Mouse (Mus musculus) liver, embryonic 14.5 days (tissue): Measurements from ENCODE around the gene Wfs1. TPM values are rescaled to one million over a fixed set of nuclear protein-coding genes. Genes with fewer than 3 reads are reported as not detected.

Source experiments
- ATAC-seq: fragments of 200-750 bp; cut with Nextera tagmentation; 2 replicates; pipeline ENCODE4 v1.8.0; 2017; ENCODE audit warnings: moderate number of reproducible peaks, mild to moderate bottlenecking, moderate library complexity; ENCODE audit not compliant: insufficient read depth
- DNase-seq, 3 experiments: peaks; one replicate each; pipeline ENCODE4 v3.0.0-alpha.2; 2012 to 2013; ENCODE audit warnings: low read depth in 3 of 3, low spot score in 3 of 3
- H3K27ac ChIP-seq: fragments of 300-500 bp; sonication (generic); 2 replicates; pipeline ENCODE4 v1.5.1; 2014; ENCODE audit warnings: moderate library complexity, mild to moderate bottlenecking, control low read depth, inconsistent platforms
- H3K27me3 ChIP-seq: fragments of 300-500 bp; sonication (generic); 2 replicates; pipeline ENCODE4 v1.6.1; 2014; ENCODE audit warnings: mild to moderate bottlenecking, low read length, moderate library complexity; ENCODE audit not compliant: control insufficient read depth, insufficient read depth
- H3K36me3 ChIP-seq: fragments of 300-500 bp; sonication (generic); replicated peaks from 2 replicates; pipeline ENCODE4 v1.6.1; 2014; ENCODE audit warnings: low read depth; ENCODE audit not compliant: control insufficient read depth, insufficient read depth
- H3K4me1 ChIP-seq, 2 experiments: fragments of 200-500 bp in 1 of 2; fragments of 300-500 bp in 1 of 2; sonication (generic) in 1 of 2; replicated peaks; 2 replicates each; pipeline ENCODE4 v1.6.1; 2012 to 2014; ENCODE audit warnings: antibody characterized with exemption in 1 of 2, inconsistent platforms in 1 of 2, low read length in 1 of 2; ENCODE audit not compliant: control insufficient read depth in 2 of 2, insufficient read depth in 2 of 2
- H3K4me2 ChIP-seq: fragments of 300-500 bp; sonication (generic); 2 replicates; pipeline ENCODE4 v1.6.1; 2014; ENCODE audit warnings: low read depth, mild to moderate bottlenecking, control low read depth, moderate library complexity
- H3K4me3 ChIP-seq, 2 experiments: fragments of 200-500 bp in 1 of 2; fragments of 300-500 bp in 1 of 2; sonication (generic) in 1 of 2; 2 replicates each; pipeline ENCODE4 v1.5.1; 2012 to 2014; ENCODE audit warnings: low read depth in 2 of 2, low read length in 2 of 2, mild to moderate bottlenecking in 2 of 2, control low read depth in 1 of 2, inconsistent platforms in 1 of 2, moderate library complexity in 1 of 2; ENCODE audit not compliant: insufficient read depth in 1 of 2
- H3K9ac ChIP-seq: fragments of 300-500 bp; sonication (generic); replicated peaks from 2 replicates; pipeline ENCODE4 v1.6.1; 2014; ENCODE audit warnings: mild to moderate bottlenecking, control low read depth, moderate library complexity
- H3K9me3 ChIP-seq: fragments of 300-500 bp; sonication (generic); 2 replicates; pipeline ENCODE4 v1.6.1; 2016; ENCODE audit warnings: low read length, mixed read lengths; ENCODE audit not compliant: control insufficient read depth
- CTCF ChIP-seq: IDR thresholded peaks from 2 replicates; pipeline ENCODE4 v1.5.1; 2016; ENCODE audit warnings: antibody characterized with exemption, low read depth, control low read depth
- EP300 ChIP-seq: IDR thresholded peaks from 2 replicates; pipeline ENCODE4 v1.6.1; 2016; ENCODE audit warnings: antibody characterized with exemption, low read depth
- WGBS: fragments of 180-500 bp; shearing (Covaris S2); extraction: QIAGEN DNeasy Blood & Tissue Kit; methylation state at CpG from one replicate; pipeline ENCODE4 v1.1.7; 2014; ENCODE audit not compliant: insufficient replicate concordance; 5-methylcytosine and 5-hydroxymethylcytosine counted together
- polyA plus RNA-seq, 2 experiments: library from polyadenylated mRNA; depleted of rRNA in 1 of 2; stranded (reverse) in 1 of 2; unstranded in 1 of 2; fragments of >200 nt; fragmentation: Nextera tagmentation in 1 of 2; extraction: Ambion mirVana in 1 of 2; gene quantifications; 2 replicates each; pipeline versions ENCODE4 v1.2.1 to v1.2.3; 2012 to 2014

Gene Wfs1
- polyA plus RNA-seq, 2 experiments: 0.72 to 0.84 TPM

DNA sequence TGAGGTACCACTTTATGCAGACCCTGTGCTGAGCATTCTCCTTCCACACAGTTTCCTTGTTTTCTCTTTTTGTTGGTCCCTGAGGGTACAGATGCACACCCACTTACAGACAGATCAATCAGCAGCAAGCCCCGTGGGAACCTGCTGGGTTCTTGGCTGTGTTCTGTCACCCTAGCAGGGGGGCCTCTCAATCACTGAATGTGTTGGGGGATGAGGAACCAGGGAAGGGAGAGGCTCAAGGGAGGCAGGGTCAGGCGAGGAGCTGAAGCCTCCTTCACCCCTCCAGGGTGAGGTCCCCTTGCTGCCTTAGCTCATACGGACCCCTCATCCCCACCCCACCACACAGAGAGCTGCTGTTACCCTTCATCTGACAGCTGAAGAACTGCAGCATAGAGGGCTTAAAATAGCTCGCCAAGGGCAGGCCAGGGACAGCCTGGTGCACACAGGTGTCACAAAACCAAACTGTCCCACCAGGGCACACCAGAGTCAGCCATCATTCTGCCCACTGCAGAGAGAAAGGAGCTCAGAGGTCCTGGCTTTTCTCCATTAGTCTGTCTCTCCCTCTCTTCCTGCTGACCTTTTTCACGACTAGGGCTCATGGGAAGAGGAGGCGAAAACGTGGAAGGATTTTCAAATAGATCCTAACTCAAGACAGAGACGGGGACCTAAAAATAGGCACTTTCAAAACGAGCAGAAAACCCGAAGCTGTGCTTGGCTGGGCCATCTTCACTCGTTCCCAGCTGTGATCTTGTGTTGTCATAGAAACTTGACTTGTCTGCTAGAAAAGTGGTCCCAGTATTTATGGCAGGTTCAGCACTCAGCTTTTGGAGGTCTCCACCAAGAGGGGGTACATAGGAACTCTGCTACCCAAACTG, 64.9 kb downstream of the Wfs1 start:
- H3K4me3 ChIP-seq: no peak overlapping the region
- no peak overlapping the region for H3K27ac ChIP-seq
- H3K36me3 ChIP-seq: no peaks in the 10 kb centered on the region
- TF ChIP-seq CTCF: no peak
- TF ChIP-seq EP300: no peak
- H3K9me3 ChIP-seq: no peaks in the 10 kb centered on the region
- H3K4me2 ChIP-seq: no peak overlapping the region
- no peak for DNase-seq
- no peaks in the 10 kb centered on the region for H3K27me3 ChIP-seq
- no peak overlapping the region for H3K9ac ChIP-seq
- no peak for ATAC-seq
- 32% methylated on average over 11 of the region's 11 CpGs for WGBS
- no peaks in the 10 kb centered on the region for H3K4me1 ChIP-seq

DNA sequence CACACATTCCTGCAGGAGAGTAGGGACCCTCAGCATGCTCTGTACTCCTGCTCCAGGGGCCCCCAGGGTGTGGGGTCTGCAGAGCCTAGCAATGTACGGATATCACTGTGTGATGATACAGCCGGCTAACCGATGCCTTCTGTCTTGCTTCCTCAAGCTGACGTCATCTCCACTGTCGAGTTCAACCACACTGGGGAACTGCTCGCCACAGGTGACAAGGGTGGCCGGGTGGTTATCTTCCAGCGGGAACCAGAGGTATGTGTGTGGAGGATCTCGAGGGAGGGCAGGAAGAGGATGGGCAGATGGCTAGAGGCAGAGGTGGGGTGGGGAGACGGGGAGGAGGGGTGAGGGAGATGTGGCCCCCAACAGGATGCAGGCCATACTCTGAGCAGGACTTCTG, 66.2 kb downstream of the Wfs1 start:
- H3K9ac ChIP-seq: no peak overlapping the region
- TF ChIP-seq CTCF: no peak
- no peak for TF ChIP-seq EP300
- no peaks in the 10 kb centered on the region for H3K27me3 ChIP-seq
- no peak overlapping the region for H3K27ac ChIP-seq
- H3K4me2 ChIP-seq: no peak overlapping the region
- H3K36me3 ChIP-seq: no peaks in the 10 kb centered on the region
- no peak overlapping the region for H3K4me3 ChIP-seq
- 27% methylated on average over 10 of the region's 10 CpGs for WGBS
- DNase-seq (no peak), ATAC-seq (no peak)
- H3K9me3 ChIP-seq: no peaks in the 10 kb centered on the region
- H3K4me1 ChIP-seq: no peaks in the 10 kb centered on the region

DNA sequence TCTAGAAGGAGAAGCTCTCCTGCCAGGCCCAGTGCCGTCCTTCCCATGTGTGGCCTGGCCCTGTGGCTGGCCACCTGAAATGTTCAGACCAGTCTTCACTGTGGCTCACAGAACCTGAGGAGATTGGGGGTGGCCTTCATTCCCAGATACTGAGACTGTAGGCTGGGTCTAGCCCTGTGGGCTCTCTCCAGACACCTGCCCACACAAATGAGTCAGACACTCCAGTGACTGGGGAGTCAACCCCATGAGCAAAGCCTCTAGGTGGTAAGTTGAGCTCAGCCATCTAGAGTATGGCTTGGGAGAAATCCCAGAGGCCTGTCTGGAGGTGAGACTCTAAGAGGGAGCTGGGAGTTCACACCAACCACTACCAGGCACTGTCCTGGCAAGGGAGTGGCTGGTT, 67.1 kb downstream of the Wfs1 start:
- no peaks in the 10 kb centered on the region for H3K9me3 ChIP-seq
- H3K9ac ChIP-seq: no peak overlapping the region
- DNase-seq: no peak
- no peak overlapping the region for H3K4me2 ChIP-seq
- H3K4me3 ChIP-seq: no peak overlapping the region
- H3K27me3 ChIP-seq: no peaks in the 10 kb centered on the region
- H3K27ac ChIP-seq: no peak overlapping the region
- no peak for TF ChIP-seq EP300
- TF ChIP-seq CTCF: no peak
- no peaks in the 10 kb centered on the region for H3K36me3 ChIP-seq
- 68% methylated on average over 1 of the region's 1 CpGs for WGBS
- H3K4me1 ChIP-seq: no peaks in the 10 kb centered on the region
- no peak for ATAC-seq

DNA sequence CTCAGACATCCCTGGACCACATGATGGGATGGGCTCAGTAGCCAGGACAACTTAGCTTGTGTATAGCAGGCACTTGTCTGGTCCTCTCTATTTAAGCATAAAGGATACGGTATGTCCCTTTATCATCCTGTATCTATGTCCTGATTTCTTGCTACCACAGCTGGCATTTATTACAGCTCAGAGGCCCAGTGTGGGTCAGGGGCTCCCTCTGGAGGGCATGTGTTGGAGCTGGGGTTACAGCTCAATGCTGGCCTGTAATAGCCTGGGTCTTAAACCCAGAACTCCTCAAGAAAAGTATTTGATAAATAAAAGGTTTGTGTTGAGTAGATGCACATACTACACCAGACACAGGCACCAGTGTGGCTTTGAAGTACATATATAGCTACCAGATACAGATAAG, 68.9 kb downstream of the Wfs1 start:
- H3K27ac ChIP-seq: no peak overlapping the region
- no peak overlapping the region for H3K4me2 ChIP-seq
- WGBS: 47% methylated on average over 1 of the region's 1 CpGs
- DNase-seq: no peak
- no peaks in the 10 kb centered on the region for H3K27me3 ChIP-seq
- no peak overlapping the region for H3K4me3 ChIP-seq
- ATAC-seq: no peak
- TF ChIP-seq CTCF (peak; percentile 20; the same call in 1 of the 2 replicates), EP300 (no peak)
- no peaks in the 10 kb centered on the region for H3K4me1 ChIP-seq
- H3K9ac ChIP-seq: no peak overlapping the region
- H3K9me3 ChIP-seq: no peaks in the 10 kb centered on the region
- no peaks in the 10 kb centered on the region for H3K36me3 ChIP-seq

DNA sequence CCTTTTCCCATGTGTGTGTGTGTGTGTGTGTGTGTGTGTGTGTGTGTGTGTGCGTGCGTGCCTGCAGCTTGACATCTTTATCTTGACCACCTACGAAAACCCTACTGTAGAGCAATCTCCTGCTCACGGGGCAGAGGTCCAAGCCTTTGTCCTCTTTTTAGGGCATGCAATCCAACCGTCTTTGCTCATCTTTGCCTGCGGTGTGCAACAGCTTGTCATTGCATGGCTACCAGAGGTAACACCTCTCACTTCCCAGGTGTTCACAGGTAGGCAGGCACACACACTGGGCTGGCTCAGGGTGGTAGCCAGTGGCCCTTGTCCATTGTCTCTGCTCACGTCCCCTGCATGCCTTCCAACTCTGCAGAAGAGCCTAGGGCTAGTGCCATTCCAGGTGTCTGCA, 71.0 kb downstream of the Wfs1 start:
- no peak for ATAC-seq
- DNase-seq: no peak
- Histone ChIP-seq H3K27ac (no peak overlapping the region), H3K4me2 (no peak overlapping the region), H3K9me3 (no peaks in the 10 kb centered on the region), H3K36me3 (no peaks in the 10 kb centered on the region), H3K4me1 (no peaks in the 10 kb centered on the region), H3K27me3 (no peaks in the 10 kb centered on the region), H3K4me3 (no peak overlapping the region), H3K9ac (no peak overlapping the region)
- TF ChIP-seq CTCF (no peak), EP300 (no peak)
- WGBS: 55% methylated on average over 7 of the region's 7 CpGs
